Mouse (Mus musculus): Measurements from ENCODE around the gene Ksr2. TPM values are rescaled to one million over a fixed set of nuclear protein-coding genes. Genes with fewer than 3 reads are reported as not detected.
"Not testable (repeated sequence)": the region's sequence is repeated elsewhere in the genome, so short reads cannot be mapped to it uniquely, and the experiment has no call there.

The Ksr2 gene
- 0.03 and 0.12 TPM in 2 replicates for polyA plus RNA-seq (2012; ENCODE audit: insufficient read depth, low replicate concordance)

DNA sequence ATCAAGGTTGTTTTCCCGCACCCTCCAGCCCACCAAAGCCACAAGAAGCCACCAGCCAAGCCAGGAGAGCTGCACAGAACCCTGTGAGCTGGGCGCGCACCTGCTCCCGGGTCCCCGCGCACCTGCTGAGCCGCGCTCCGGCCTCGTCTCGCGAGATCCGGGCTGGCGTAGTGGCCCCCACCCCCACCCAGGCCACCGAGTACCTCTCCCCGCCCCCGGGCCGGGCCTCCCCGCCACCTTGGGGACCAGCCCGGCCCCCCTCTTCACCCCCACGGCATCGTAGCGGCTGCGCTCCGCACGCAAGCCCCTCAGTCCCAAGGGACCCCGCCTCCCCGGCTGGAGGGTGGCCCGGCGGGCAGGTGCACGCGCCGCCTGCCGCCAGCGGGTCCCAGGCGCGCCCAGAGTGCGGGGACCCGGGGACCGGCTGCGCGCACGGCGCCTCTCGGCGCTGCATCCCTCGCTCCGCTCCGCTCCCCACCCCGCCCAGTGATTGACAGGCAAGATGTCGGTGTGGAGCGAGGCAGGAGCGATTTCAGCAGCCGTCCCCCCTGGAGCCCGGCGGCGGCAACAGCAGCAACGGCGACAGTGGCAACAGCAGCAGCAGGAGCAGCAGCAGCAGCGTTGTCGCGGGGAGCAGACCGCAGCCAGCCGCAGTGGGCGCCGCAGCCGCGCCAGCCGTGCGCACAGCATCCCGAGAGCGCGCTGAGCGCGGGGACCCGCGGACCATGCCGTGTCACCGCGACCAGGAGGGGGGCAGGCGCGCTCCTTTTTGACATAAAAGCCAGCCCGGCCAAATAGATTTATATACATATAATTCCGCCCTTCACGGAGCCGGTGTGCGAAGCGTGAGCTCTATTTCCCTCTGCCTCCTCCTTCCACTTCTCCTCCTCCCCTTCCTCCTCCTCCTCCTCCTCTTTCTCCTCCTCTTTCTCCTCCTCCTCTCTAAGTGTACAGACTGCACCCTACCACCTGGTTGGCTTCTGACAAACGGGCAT lies at the start of gene Ksr2:
Gene Ksr2, plus strand, starts transcription at position 494 of the 995 bp plus-strand sequence.
- Histone ChIP-seq H3K4me1 (peaks cover 13% of the 10 kb centered on the region), H3K36me3 (replicated peaks; ENCODE audit: low read length) (no peaks in the 10 kb centered on the region), H3K9me3 (no peaks in the 10 kb centered on the region), H3K4me3 (replicated peaks) (peak within 1 kb of the TSS; percentile 90), H3K27me3 (replicated peaks) (peaks cover 89% of the 10 kb centered on the region)
- TF ChIP-seq GATA1 (IDR thresholded peaks at IDR 0.05; ENCODE audit: borderline replicate concordance, low read length), result no peak
- TF ChIP-seq FLI1 (IDR thresholded peaks at IDR 0.05; ENCODE audit: low read length), result no peak

- TF ChIP-seq FLI1 (IDR thresholded peaks at IDR 0.05; ENCODE audit: low read length) (no peak), GATA1 (IDR thresholded peaks at IDR 0.05; ENCODE audit: borderline replicate concordance, low read length) (no peak)
- Histone ChIP-seq H3K4me1 (peaks cover 36% of the 10 kb centered on the region), H3K36me3 (replicated peaks; ENCODE audit: low read length) (peaks cover 65% of the 10 kb centered on the region), H3K27me3 (replicated peaks) (no peaks in the 10 kb centered on the region), H3K4me3 (replicated peaks) (no peak overlapping the region), H3K9me3 (no peaks in the 10 kb centered on the region)
These were observed 49.0 kb upstream of the Ksr2 start for GRCm38 (mm10) chr5:117364821-117365220.

DNA sequence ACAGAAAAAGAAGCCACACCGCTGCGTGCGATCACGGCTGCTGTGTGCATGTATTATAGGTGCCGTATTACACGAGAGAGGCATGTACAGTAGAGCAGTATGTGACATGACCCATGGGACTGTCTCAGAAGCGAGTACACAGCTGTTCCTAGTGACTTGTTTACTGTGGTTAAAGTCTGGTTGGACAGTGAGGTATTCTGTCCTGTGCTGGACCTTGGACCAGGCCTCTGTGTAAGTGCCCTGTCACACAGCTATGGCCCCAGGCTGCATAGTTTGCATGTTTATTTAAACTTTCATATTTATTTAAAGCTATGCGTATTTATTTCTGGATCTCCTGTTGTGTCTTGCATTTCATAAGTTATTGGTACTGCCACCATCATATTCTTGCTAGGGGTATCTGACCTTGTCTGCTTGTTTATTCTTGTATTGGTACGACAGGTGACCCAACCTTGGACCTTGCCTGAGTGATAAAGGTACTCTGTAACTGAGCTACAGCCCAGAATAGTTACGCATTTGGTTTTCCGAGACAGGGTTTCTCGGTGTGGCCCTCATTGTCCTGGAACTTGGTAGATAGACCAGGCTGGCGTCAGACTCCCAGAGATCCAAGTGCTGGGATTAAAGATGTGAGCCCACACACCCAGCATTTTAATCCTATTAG lies 47.8 kb upstream of the Ksr2 start:
- no peak overlapping the region for H3K4me3 ChIP-seq (replicated peaks)
- no peak for TF ChIP-seq GATA1 (IDR thresholded peaks at IDR 0.05; ENCODE audit: borderline replicate concordance, low read length)
- TF ChIP-seq FLI1 (IDR thresholded peaks at IDR 0.05; ENCODE audit: low read length), result no peak
- no peaks in the 10 kb centered on the region for H3K27me3 ChIP-seq (replicated peaks)
- H3K36me3 ChIP-seq (replicated peaks; ENCODE audit: low read length), result peaks cover 77% of the 10 kb centered on the region
- peaks cover 24% of the 10 kb centered on the region for H3K4me1 ChIP-seq
- no peaks in the 10 kb centered on the region for H3K9me3 ChIP-seq

- Histone ChIP-seq H3K27me3 (replicated peaks) (no peaks in the 10 kb centered on the region), H3K36me3 (replicated peaks; ENCODE audit: low read length) (peaks cover 89% of the 10 kb centered on the region), H3K9me3 (no peaks in the 10 kb centered on the region), H3K4me3 (replicated peaks) (no peak overlapping the region), H3K4me1 (peaks cover 12% of the 10 kb centered on the region)
- TF ChIP-seq GATA1 (IDR thresholded peaks at IDR 0.05; ENCODE audit: borderline replicate concordance, low read length), result no peak
- no peak for TF ChIP-seq FLI1 (IDR thresholded peaks at IDR 0.05; ENCODE audit: low read length)
These were observed 46.6 kb upstream of the Ksr2 start for GRCm38 (mm10) chr5:117367206-117367605.

DNA sequence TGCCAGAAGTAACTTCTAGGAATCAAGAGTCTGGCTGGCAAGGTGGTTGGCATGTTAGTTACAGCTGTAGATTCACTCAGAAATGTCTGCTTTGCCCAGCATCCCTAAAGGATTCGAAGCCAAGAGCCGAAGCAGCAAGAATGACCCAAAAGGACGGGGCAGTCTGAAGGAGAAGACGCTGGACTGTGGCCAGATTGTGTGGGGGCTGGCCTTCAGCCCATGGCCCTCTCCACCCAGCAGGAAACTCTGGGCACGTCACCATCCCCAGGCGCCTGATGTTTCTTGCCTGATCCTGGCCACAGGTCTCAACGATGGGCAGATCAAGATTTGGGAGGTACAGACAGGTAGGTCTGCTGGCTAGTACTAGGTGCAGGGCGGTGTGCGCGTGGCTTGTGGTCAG lies 43.2 kb upstream of the Ksr2 start:
- TF ChIP-seq FLI1 (IDR thresholded peaks at IDR 0.05; ENCODE audit: low read length) (no peak), GATA1 (IDR thresholded peaks at IDR 0.05; ENCODE audit: borderline replicate concordance, low read length) (no peak)
- Histone ChIP-seq H3K9me3 (no peaks in the 10 kb centered on the region), H3K27me3 (replicated peaks) (no peaks in the 10 kb centered on the region), H3K4me3 (replicated peaks) (no peak overlapping the region), H3K4me1 (peaks cover 6% of the 10 kb centered on the region; the same call in 1 of the 2 replicates), H3K36me3 (replicated peaks; ENCODE audit: low read length) (peaks cover 96% of the 10 kb centered on the region)

GRCm38 (mm10) chr5:117373418-117373817 lies 40.4 kb upstream of the Ksr2 start:
- Histone ChIP-seq H3K36me3 (replicated peaks; ENCODE audit: low read length) (peaks cover 92% of the 10 kb centered on the region), H3K9me3 (no peaks in the 10 kb centered on the region), H3K4me3 (replicated peaks) (peak overlapping the region; percentile 25), H3K27me3 (replicated peaks) (no peaks in the 10 kb centered on the region), H3K4me1 (peaks cover 6% of the 10 kb centered on the region; the same call in 1 of the 2 replicates)
- no peak for TF ChIP-seq GATA1 (IDR thresholded peaks at IDR 0.05; ENCODE audit: borderline replicate concordance, low read length)
- TF ChIP-seq FLI1 (IDR thresholded peaks at IDR 0.05; ENCODE audit: low read length), result no peak

GRCm38 (mm10) chr5:117374372-117375049 lies 39.3 kb upstream of the Ksr2 start:
- Histone ChIP-seq H3K27me3 (replicated peaks) (no peaks in the 10 kb centered on the region), H3K4me1 (peaks cover 6% of the 10 kb centered on the region; the same call in 1 of the 2 replicates), H3K36me3 (replicated peaks; ENCODE audit: low read length) (peaks cover 92% of the 10 kb centered on the region), H3K4me3 (replicated peaks) (peak overlapping the region; percentile 74), H3K9me3 (no peaks in the 10 kb centered on the region)
- TF ChIP-seq GATA1 (IDR thresholded peaks at IDR 0.05; ENCODE audit: borderline replicate concordance, low read length) (no peak; the same call in 2 of the 3 replicates), FLI1 (IDR thresholded peaks at IDR 0.05; ENCODE audit: low read length) (no peak)

DNA sequence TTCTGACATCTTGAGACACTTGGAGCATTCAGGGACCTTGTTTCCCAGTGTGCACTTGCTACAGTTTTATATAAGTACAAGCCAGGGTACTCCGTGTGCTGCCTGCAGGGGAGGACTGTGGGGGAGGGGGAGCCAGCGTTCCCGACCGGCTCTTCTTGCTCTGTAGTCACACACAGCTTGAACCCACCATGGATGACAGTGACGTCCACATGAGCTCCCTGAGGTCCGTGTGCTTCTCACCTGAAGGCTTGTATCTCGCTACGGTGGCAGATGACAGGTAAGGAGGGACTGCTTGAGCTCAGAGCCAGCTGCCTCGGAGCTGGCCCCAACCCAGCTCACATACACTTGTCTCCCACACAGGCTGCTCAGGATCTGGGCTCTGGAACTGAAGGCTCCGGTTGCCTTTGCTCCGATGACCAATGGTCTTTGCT lies 37.5 kb upstream of the Ksr2 start:
- H3K27me3 ChIP-seq (replicated peaks), result no peaks in the 10 kb centered on the region
- H3K4me1 ChIP-seq, result peaks cover 15% of the 10 kb centered on the region
- H3K36me3 ChIP-seq (replicated peaks; ENCODE audit: low read length), result peaks cover 92% of the 10 kb centered on the region
- no peaks in the 10 kb centered on the region for H3K9me3 ChIP-seq
- no peak overlapping the region for H3K4me3 ChIP-seq (replicated peaks)
- TF ChIP-seq FLI1 (IDR thresholded peaks at IDR 0.05; ENCODE audit: low read length) (no peak), GATA1 (IDR thresholded peaks at IDR 0.05; ENCODE audit: borderline replicate concordance, low read length) (no peak)

DNA sequence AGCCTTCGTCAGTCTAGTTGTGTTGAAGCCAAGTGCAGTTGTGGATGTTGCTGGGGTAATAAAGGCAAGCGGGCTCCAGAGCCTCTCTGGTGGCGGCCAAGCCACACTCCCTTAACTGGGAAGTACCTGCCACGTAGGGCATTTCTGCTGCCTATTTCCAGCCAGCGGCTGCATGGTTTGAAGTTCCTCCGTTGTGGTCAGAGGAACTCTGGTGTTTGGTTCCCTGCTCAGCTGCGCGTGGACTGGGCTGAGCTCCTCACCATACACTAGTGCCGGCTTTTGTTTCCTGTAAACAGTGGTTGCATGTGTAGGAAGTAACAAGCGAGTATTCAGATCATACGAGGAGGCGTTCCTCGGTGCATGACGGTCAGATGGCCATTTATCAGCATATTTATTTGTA lies 36.1 kb upstream of the Ksr2 start:
- Histone ChIP-seq H3K4me1 (peaks cover 24% of the 10 kb centered on the region), H3K36me3 (replicated peaks; ENCODE audit: low read length) (peaks cover 92% of the 10 kb centered on the region)
- H3K4me3 ChIP-seq (replicated peaks); H3K9me3 ChIP-seq; H3K27me3 ChIP-seq (replicated peaks): not testable (repeated sequence)
